Mouse (Mus musculus): ENCODE data around the gene Znhit2. TPM values are rescaled to one million over a fixed set of nuclear protein-coding genes. Genes with fewer than 3 reads are reported as not detected.

Znhit2 gene
- polyA plus RNA-seq, 1 experiment from 2014 or later: 33.9 TPM

GRCm38 (mm10) chr19:6048681-6049410 is 12.1 kb upstream of the Znhit2 start:
- peaks cover 6% of the 10 kb centered on the region; the same call in 1 of the 2 replicates for H3K4me1 ChIP-seq (ENCODE audit: insufficient read depth, low read depth, low read length)
- H3K36me3 ChIP-seq (ENCODE audit: insufficient read depth, low read length): peaks cover 43% of the 10 kb centered on the region
- H3K9me3 ChIP-seq (ENCODE audit: low read length): no peaks in the 10 kb centered on the region
- H3K4me3 ChIP-seq (ENCODE audit: low read depth, low read length): no peak overlapping the region
- DNase-seq (ENCODE audit: low spot score) (no peak), ATAC-seq (no peak)
- H3K4me2 ChIP-seq (replicated peaks; ENCODE audit: low read depth, low read length): no peak overlapping the region
- WGBS: 82% methylated on average over 11 of the region's 11 CpGs
- no peaks in the 10 kb centered on the region for H3K27me3 ChIP-seq (replicated peaks; ENCODE audit: insufficient read depth, low read length)
- no peak overlapping the region for H3K9ac ChIP-seq (replicated peaks; ENCODE audit: low read depth)
- no peak overlapping the region for H3K27ac ChIP-seq (ENCODE audit: low read length)
- TF ChIP-seq EP300 (IDR thresholded peaks at IDR 0.05): no peak
- TF ChIP-seq CTCF (IDR thresholded peaks at IDR 0.05): no peak

DNA sequence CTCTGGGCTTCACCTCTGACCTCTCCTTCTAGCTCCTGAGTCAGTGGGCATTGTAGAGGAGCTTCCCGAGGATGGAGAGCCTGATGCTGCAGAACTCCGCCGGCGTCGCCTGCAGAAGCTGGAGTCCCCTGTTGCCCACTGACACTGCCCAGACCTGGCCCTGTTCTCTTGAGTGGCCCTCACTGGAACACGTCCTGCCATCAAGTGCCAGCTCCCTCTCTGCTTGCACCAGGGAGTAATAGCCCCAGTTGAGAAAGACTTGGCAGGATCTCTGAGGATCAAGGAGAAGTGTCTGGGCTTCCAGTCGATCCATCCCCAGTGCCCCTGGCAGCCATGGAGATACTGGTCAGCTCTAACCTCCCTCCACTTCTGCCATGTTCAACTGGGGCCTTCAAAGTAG is 8.5 kb upstream of the Znhit2 start:
- Histone ChIP-seq H3K27me3 (replicated peaks; ENCODE audit: insufficient read depth, low read length) (no peaks in the 10 kb centered on the region), H3K4me3 (ENCODE audit: low read depth, low read length) (no peak overlapping the region), H3K4me1 (ENCODE audit: insufficient read depth, low read depth, low read length) (peaks cover 7% of the 10 kb centered on the region), H3K9me3 (ENCODE audit: low read length) (no peaks in the 10 kb centered on the region), H3K4me2 (replicated peaks; ENCODE audit: low read depth, low read length) (no peak overlapping the region), H3K27ac (ENCODE audit: low read length) (no peak overlapping the region), H3K9ac (replicated peaks; ENCODE audit: low read depth) (no peak overlapping the region), H3K36me3 (ENCODE audit: insufficient read depth, low read length) (peaks cover 53% of the 10 kb centered on the region)
- no peak for ATAC-seq
- no peak for TF ChIP-seq EP300 (IDR thresholded peaks at IDR 0.05)
- TF ChIP-seq CTCF (IDR thresholded peaks at IDR 0.05): no peak
- DNase-seq (ENCODE audit: low spot score): no peak
- WGBS: 71% methylated on average over 7 of the region's 7 CpGs

DNA sequence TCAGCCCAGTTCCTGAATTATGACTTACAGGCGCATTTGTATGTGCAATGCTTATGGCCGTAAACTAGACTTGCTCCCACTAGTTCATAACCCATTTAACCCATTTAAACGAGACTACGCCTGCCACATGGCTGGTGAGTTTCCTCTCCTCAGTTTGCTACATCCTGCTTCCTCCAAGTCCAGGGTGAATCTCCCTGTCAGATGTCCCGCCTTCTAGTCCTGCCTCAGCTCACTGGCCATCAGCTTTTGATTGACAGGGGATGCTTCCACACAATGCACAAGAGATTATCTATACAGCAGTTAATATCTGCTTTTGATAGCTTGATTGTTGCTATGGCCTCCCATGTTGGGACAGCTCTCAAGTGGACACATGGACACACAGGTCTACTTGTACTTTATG is 6.7 kb upstream of the Znhit2 start:
- Histone ChIP-seq H3K4me3 (ENCODE audit: low read depth, low read length) (no peak overlapping the region), H3K9me3 (ENCODE audit: low read length) (no peaks in the 10 kb centered on the region), H3K27me3 (replicated peaks; ENCODE audit: insufficient read depth, low read length) (no peaks in the 10 kb centered on the region), H3K36me3 (ENCODE audit: insufficient read depth, low read length) (peaks cover 51% of the 10 kb centered on the region), H3K27ac (ENCODE audit: low read length) (no peak overlapping the region), H3K4me2 (replicated peaks; ENCODE audit: low read depth, low read length) (no peak overlapping the region), H3K9ac (replicated peaks; ENCODE audit: low read depth) (no peak overlapping the region), H3K4me1 (ENCODE audit: insufficient read depth, low read depth, low read length) (peaks cover 7% of the 10 kb centered on the region)
- 72% methylated on average over 5 of the region's 5 CpGs for WGBS
- TF ChIP-seq EP300 (IDR thresholded peaks at IDR 0.05) (no peak), CTCF (IDR thresholded peaks at IDR 0.05) (no peak)
- DNase-seq (ENCODE audit: low spot score): no peak
- no peak for ATAC-seq

DNA sequence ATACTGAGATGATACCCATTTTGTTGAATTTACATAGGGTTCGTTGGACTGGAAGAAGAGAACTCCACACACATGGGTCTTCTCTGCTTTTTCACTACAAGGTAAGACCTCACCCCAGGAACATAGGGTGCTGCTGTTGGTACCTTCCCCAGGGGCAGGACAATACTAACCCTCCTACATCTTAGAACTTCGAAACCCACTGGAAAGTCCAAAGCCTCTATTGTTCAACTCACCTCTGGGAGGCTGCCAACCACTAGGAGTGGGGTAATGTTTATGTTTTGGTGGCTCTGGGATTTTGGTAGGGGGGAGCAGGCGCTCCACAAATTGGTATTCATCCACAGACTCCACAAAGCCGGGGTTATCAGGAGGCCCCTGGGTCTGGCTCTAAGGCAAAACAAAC is 4.3 kb upstream of the Znhit2 start:
- Histone ChIP-seq H3K9me3 (ENCODE audit: low read length) (no peaks in the 10 kb centered on the region), H3K27ac (ENCODE audit: low read length) (no peak overlapping the region), H3K36me3 (ENCODE audit: insufficient read depth, low read length) (peaks cover 31% of the 10 kb centered on the region), H3K9ac (replicated peaks; ENCODE audit: low read depth) (no peak overlapping the region; the same call in 1 of the 2 replicates), H3K4me1 (ENCODE audit: insufficient read depth, low read depth, low read length) (peaks cover 8% of the 10 kb centered on the region), H3K27me3 (replicated peaks; ENCODE audit: insufficient read depth, low read length) (no peaks in the 10 kb centered on the region), H3K4me2 (replicated peaks; ENCODE audit: low read depth, low read length) (peak overlapping the region; percentile 71), H3K4me3 (ENCODE audit: low read depth, low read length) (no peak overlapping the region)
- no peak for TF ChIP-seq CTCF (IDR thresholded peaks at IDR 0.05)
- TF ChIP-seq EP300 (IDR thresholded peaks at IDR 0.05): no peak
- no peak for DNase-seq (ENCODE audit: low spot score)
- 40% methylated on average over 4 of the region's 4 CpGs for WGBS
- no peak for ATAC-seq

DNA sequence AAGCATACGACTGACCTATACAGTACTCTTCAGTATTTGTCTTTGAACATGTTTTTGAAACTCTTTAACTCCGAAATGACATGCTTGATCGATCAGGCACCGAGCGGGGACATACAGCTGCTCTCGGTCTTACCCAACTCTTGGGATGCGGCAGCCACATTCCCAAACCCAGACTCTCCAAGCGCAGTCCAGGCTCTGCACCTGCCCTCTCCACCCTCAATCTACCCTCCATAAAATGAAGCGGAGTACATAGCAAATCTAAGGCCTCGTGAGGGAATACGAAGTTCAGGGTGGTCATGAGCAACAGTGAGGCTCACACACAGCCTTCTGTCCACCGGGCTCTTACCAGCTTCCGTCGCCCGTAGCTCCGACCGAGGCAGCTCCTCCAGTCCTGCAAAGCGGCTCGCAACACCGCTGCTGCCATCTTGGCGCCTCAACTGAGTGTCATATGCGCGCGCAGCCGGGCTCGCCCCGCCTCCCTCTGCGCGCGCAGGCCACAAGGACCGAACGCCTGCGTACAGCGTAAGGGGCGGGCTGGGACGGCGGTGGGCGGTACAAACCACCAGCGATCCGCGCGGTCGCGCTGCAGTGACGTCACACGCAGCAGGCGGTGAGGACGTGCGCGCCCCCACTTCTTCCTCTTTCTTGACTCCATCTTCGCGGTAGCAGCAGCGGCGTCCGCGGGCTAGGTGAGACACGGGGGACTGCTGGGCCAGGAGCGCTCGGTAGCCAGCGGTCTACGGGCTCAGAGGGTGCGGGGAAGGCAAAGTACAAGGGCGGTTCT is 3.5 kb upstream of the Znhit2 start, which contains the start of the genes Mrpl49 and Fau:
TSS of gene Mrpl49 (minus strand) at position 473 of the 784 bp plus-strand sequence.
TSS of gene Fau (plus strand) at position 532 of the 784 bp plus-strand sequence.
- Histone ChIP-seq H3K4me3 (ENCODE audit: low read depth, low read length) (peak within 1 kb of the TSS; percentile 73), H3K27me3 (replicated peaks; ENCODE audit: insufficient read depth, low read length) (no peaks in the 10 kb centered on the region), H3K4me1 (ENCODE audit: insufficient read depth, low read depth, low read length) (peaks cover 15% of the 10 kb centered on the region), H3K36me3 (ENCODE audit: insufficient read depth, low read length) (peaks cover 23% of the 10 kb centered on the region), H3K4me2 (replicated peaks; ENCODE audit: low read depth, low read length) (peak within 1 kb of the TSS; percentile 71), H3K9me3 (ENCODE audit: low read length) (no peaks in the 10 kb centered on the region), H3K27ac (ENCODE audit: low read length) (peak within 1 kb of the TSS; percentile 71), H3K9ac (replicated peaks; ENCODE audit: low read depth) (peak within 1 kb of the TSS; percentile 76)
- peak; percentile 98 for DNase-seq (ENCODE audit: low spot score)
- WGBS: 1% methylated on average over 55 of the region's 63 CpGs
- TF ChIP-seq CTCF (IDR thresholded peaks at IDR 0.05) (no peak), EP300 (IDR thresholded peaks at IDR 0.05) (no peak)
- peak; percentile 90 for ATAC-seq

DNA sequence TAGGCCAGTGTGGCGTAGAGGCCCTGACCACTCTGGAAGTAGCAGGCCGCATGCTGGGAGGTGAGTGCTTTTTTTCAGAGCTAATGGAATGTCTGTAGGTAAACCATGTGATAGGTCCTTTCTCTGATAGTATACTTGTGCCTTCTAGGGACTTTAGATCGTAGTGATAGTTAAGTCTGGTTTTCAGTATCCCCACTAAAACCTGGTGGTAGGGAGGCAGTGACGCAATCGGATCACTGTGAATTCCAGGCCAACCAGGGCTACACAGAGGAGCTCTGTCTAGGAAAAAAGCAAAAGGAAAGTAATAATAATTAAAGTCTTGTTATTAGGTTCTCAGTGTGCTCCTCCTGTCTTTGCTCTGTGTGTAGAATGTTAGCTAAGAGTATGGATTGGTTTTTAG is 2.5 kb upstream of the Znhit2 start:
- ATAC-seq: no peak
- peaks cover 15% of the 10 kb centered on the region for H3K4me1 ChIP-seq (ENCODE audit: insufficient read depth, low read depth, low read length)
- no peaks in the 10 kb centered on the region for H3K9me3 ChIP-seq (ENCODE audit: low read length)
- peak overlapping the region; percentile 76 for H3K9ac ChIP-seq (replicated peaks; ENCODE audit: low read depth)
- TF ChIP-seq EP300 (IDR thresholded peaks at IDR 0.05): no peak
- no peak for TF ChIP-seq CTCF (IDR thresholded peaks at IDR 0.05)
- H3K27ac ChIP-seq (ENCODE audit: low read length): peak overlapping the region; percentile 71; the same call in 1 of the 2 replicates
- H3K4me2 ChIP-seq (replicated peaks; ENCODE audit: low read depth, low read length): peak overlapping the region; percentile 60
- 24% methylated on average over 5 of the region's 5 CpGs for WGBS
- peak overlapping the region; percentile 73 for H3K4me3 ChIP-seq (ENCODE audit: low read depth, low read length)
- H3K27me3 ChIP-seq (replicated peaks; ENCODE audit: insufficient read depth, low read length): no peaks in the 10 kb centered on the region
- DNase-seq (ENCODE audit: low spot score): no peak
- H3K36me3 ChIP-seq (ENCODE audit: insufficient read depth, low read length): peaks cover 13% of the 10 kb centered on the region

Measured in lung, postnatal 0 days (tissue).